Mouse (Mus musculus): ENCODE measurements around the gene Ptcra. TPM values are rescaled to one million over a fixed set of nuclear protein-coding genes. Genes with fewer than 3 reads are reported as not detected.
"Not testable (repeated sequence)": the region's sequence is repeated elsewhere in the genome, so short reads cannot be mapped to it uniquely, and the experiment has no call there.

Gene Ptcra
- polyA plus RNA-seq, 1 experiment from 2014 or later = not detected

- peaks cover 30% of the 10 kb centered on the region for H3K36me3 ChIP-seq (ENCODE audit: control insufficient read depth, insufficient read depth, low read length)
- WGBS = 8% methylated on average over 19 of the region's 20 CpGs
- H3K9me3 ChIP-seq (ENCODE audit: control insufficient read depth, low read length) = no peaks in the 10 kb centered on the region
- ATAC-seq = no peak
- no peak overlapping the region; the same call in 1 of the 2 replicates for H3K27ac ChIP-seq (ENCODE audit: low read depth, low read length)
- peak overlapping the region; percentile 93 for H3K4me3 ChIP-seq (ENCODE audit: low read length)
- H3K27me3 ChIP-seq (replicated peaks; ENCODE audit: control insufficient read depth, insufficient read depth, low read length) = no peaks in the 10 kb centered on the region
- peaks cover 16% of the 10 kb centered on the region for H3K4me1 ChIP-seq (ENCODE audit: control insufficient read depth, insufficient read depth, low read depth, low read length)
- peak overlapping the region; percentile 88 for H3K9ac ChIP-seq (ENCODE audit: low read depth, low read length)
- H3K4me2 ChIP-seq (ENCODE audit: low read length) = peak overlapping the region; percentile 89
Measured at GRCm38 (mm10) chr17:46773278-46774130, 10.0 kb upstream of the Ptcra start.

GRCm38 (mm10) chr17:46772404-46773277 lies 9.1 kb upstream of the Ptcra start, which contains the start of gene 2310039H08Rik:
Gene 2310039H08Rik, plus strand, starts transcription at chr17:46772635.
- Histone ChIP-seq H3K36me3 (ENCODE audit: control insufficient read depth, insufficient read depth, low read length) (peaks cover 24% of the 10 kb centered on the region), H3K4me3 (ENCODE audit: low read length) (peak within 1 kb of the TSS; percentile 93), H3K4me1 (ENCODE audit: control insufficient read depth, insufficient read depth, low read depth, low read length) (peaks cover 16% of the 10 kb centered on the region), H3K27ac (ENCODE audit: low read depth, low read length) (peak within 1 kb of the TSS; percentile 84), H3K4me2 (ENCODE audit: low read length) (peak within 1 kb of the TSS; percentile 89), H3K9me3 (ENCODE audit: control insufficient read depth, low read length) (no peaks in the 10 kb centered on the region), H3K27me3 (replicated peaks; ENCODE audit: control insufficient read depth, insufficient read depth, low read length) (no peaks in the 10 kb centered on the region), H3K9ac (ENCODE audit: low read depth, low read length) (peak within 1 kb of the TSS; percentile 88)
- under 1% methylated on average over 50 of the region's 50 CpGs for WGBS
- ATAC-seq = peak; percentile 95

- ATAC-seq = peak; percentile 53
- Histone ChIP-seq H3K27me3 (replicated peaks; ENCODE audit: control insufficient read depth, insufficient read depth, low read length) (no peaks in the 10 kb centered on the region), H3K9me3 (ENCODE audit: control insufficient read depth, low read length) (no peaks in the 10 kb centered on the region), H3K36me3 (ENCODE audit: control insufficient read depth, insufficient read depth, low read length) (peaks cover 18% of the 10 kb centered on the region), H3K9ac (ENCODE audit: low read depth, low read length) (peak overlapping the region; percentile 88), H3K4me2 (ENCODE audit: low read length) (peak overlapping the region; percentile 89), H3K4me1 (ENCODE audit: control insufficient read depth, insufficient read depth, low read depth, low read length) (peaks cover 16% of the 10 kb centered on the region), H3K27ac (ENCODE audit: low read depth, low read length) (peak overlapping the region; percentile 84), H3K4me3 (ENCODE audit: low read length) (peak overlapping the region; percentile 93)
- 6% methylated on average over 5 of the region's 5 CpGs for WGBS
Measured at GRCm38 (mm10) chr17:46772038-46772403, 8.5 kb upstream of the Ptcra start.

GRCm38 (mm10) chr17:46771616-46772015 lies 8.1 kb upstream of the Ptcra start:
- Histone ChIP-seq H3K4me2 (ENCODE audit: low read length) (peak overlapping the region; percentile 89), H3K4me3 (ENCODE audit: low read length) (peak overlapping the region; percentile 93), H3K4me1 (ENCODE audit: control insufficient read depth, insufficient read depth, low read depth, low read length) (peaks cover 16% of the 10 kb centered on the region), H3K27ac (ENCODE audit: low read depth, low read length) (peak overlapping the region; percentile 84), H3K36me3 (ENCODE audit: control insufficient read depth, insufficient read depth, low read length) (peaks cover 16% of the 10 kb centered on the region), H3K9ac (ENCODE audit: low read depth, low read length) (peak overlapping the region; percentile 88), H3K9me3 (ENCODE audit: control insufficient read depth, low read length) (no peaks in the 10 kb centered on the region), H3K27me3 (replicated peaks; ENCODE audit: control insufficient read depth, insufficient read depth, low read length) (no peaks in the 10 kb centered on the region)
- ATAC-seq = no peak
- 64% methylated on average over 17 of the region's 17 CpGs for WGBS

GRCm38 (mm10) chr17:46771025-46771424 lies 7.5 kb upstream of the Ptcra start:
- 81% methylated on average over 4 of the region's 4 CpGs for WGBS
- ATAC-seq = no peak
- Histone ChIP-seq H3K36me3 (ENCODE audit: control insufficient read depth, insufficient read depth, low read length) (peaks cover 10% of the 10 kb centered on the region), H3K4me1 (ENCODE audit: control insufficient read depth, insufficient read depth, low read depth, low read length) (peaks cover 16% of the 10 kb centered on the region), H3K9me3 (ENCODE audit: control insufficient read depth, low read length) (no peaks in the 10 kb centered on the region), H3K4me2 (ENCODE audit: low read length) (no peak overlapping the region), H3K27me3 (replicated peaks; ENCODE audit: control insufficient read depth, insufficient read depth, low read length) (no peaks in the 10 kb centered on the region), H3K4me3 (ENCODE audit: low read length) (no peak overlapping the region), H3K9ac (ENCODE audit: low read depth, low read length) (no peak overlapping the region), H3K27ac (ENCODE audit: low read depth, low read length) (no peak overlapping the region)

- no peak overlapping the region for H3K9ac ChIP-seq (ENCODE audit: low read depth, low read length)
- H3K4me3 ChIP-seq (ENCODE audit: low read length) = no peak overlapping the region
- H3K4me1 ChIP-seq (ENCODE audit: control insufficient read depth, insufficient read depth, low read depth, low read length) = peaks cover 16% of the 10 kb centered on the region
- no peaks in the 10 kb centered on the region for H3K27me3 ChIP-seq (replicated peaks; ENCODE audit: control insufficient read depth, insufficient read depth, low read length)
- peaks cover 6% of the 10 kb centered on the region for H3K36me3 ChIP-seq (ENCODE audit: control insufficient read depth, insufficient read depth, low read length)
- H3K9me3 ChIP-seq (ENCODE audit: control insufficient read depth, low read length) = no peaks in the 10 kb centered on the region
- 93% methylated on average over 11 of the region's 11 CpGs for WGBS
- ATAC-seq = no peak
- H3K27ac ChIP-seq (ENCODE audit: low read depth, low read length) = no peak overlapping the region
- H3K4me2 ChIP-seq (ENCODE audit: low read length) = no peak overlapping the region
Measured at GRCm38 (mm10) chr17:46770546-46770945, 7.0 kb upstream of the Ptcra start.

GRCm38 (mm10) chr17:46767868-46768267 lies 4.4 kb upstream of the Ptcra start:
- ATAC-seq = no peak
- Histone ChIP-seq H3K4me2 (ENCODE audit: low read length) (no peak overlapping the region), H3K27ac (ENCODE audit: low read depth, low read length) (no peak overlapping the region), H3K9me3 (ENCODE audit: control insufficient read depth, low read length) (no peaks in the 10 kb centered on the region), H3K4me3 (ENCODE audit: low read length) (no peak overlapping the region), H3K27me3 (replicated peaks; ENCODE audit: control insufficient read depth, insufficient read depth, low read length) (no peaks in the 10 kb centered on the region), H3K36me3 (ENCODE audit: control insufficient read depth, insufficient read depth, low read length) (no peaks in the 10 kb centered on the region), H3K9ac (ENCODE audit: low read depth, low read length) (no peak overlapping the region), H3K4me1 (ENCODE audit: control insufficient read depth, insufficient read depth, low read depth, low read length) (peaks cover 6% of the 10 kb centered on the region)
- 59% methylated on average over 8 of the region's 8 CpGs for WGBS

- not testable (repeated sequence) for H3K4me3 ChIP-seq (ENCODE audit: low read length); ATAC-seq; H3K9ac ChIP-seq (ENCODE audit: low read depth, low read length); H3K27ac ChIP-seq (ENCODE audit: low read depth, low read length); H3K36me3 ChIP-seq (ENCODE audit: control insufficient read depth, insufficient read depth, low read length); H3K4me2 ChIP-seq (ENCODE audit: low read length); H3K9me3 ChIP-seq (ENCODE audit: control insufficient read depth, low read length); H3K4me1 ChIP-seq (ENCODE audit: control insufficient read depth, insufficient read depth, low read depth, low read length); H3K27me3 ChIP-seq (replicated peaks; ENCODE audit: control insufficient read depth, insufficient read depth, low read length)
- WGBS = 69% methylated on average over 8 of the region's 9 CpGs
Measured at GRCm38 (mm10) chr17:46764916-46765315, 1.4 kb upstream of the Ptcra start.

GRCm38 (mm10) chr17:46758753-46759152 lies 4.8 kb downstream of the Ptcra start:
- WGBS = 84% methylated on average over 12 of the region's 12 CpGs
- H3K27me3 ChIP-seq (replicated peaks; ENCODE audit: control insufficient read depth, insufficient read depth, low read length) = no peaks in the 10 kb centered on the region
- no peak overlapping the region for H3K4me2 ChIP-seq (ENCODE audit: low read length)
- no peak for ATAC-seq
- H3K36me3 ChIP-seq (ENCODE audit: control insufficient read depth, insufficient read depth, low read length) = no peaks in the 10 kb centered on the region
- H3K4me1 ChIP-seq (ENCODE audit: control insufficient read depth, insufficient read depth, low read depth, low read length) = no peaks in the 10 kb centered on the region
- no peak overlapping the region for H3K27ac ChIP-seq (ENCODE audit: low read depth, low read length)
- no peak overlapping the region for H3K4me3 ChIP-seq (ENCODE audit: low read length)
- H3K9me3 ChIP-seq (ENCODE audit: control insufficient read depth, low read length) = no peaks in the 10 kb centered on the region
- no peak overlapping the region for H3K9ac ChIP-seq (ENCODE audit: low read depth, low read length)
